Comparison of ENCODE assay signal across 11 mouse cellular contexts in the genomic region with DNA sequence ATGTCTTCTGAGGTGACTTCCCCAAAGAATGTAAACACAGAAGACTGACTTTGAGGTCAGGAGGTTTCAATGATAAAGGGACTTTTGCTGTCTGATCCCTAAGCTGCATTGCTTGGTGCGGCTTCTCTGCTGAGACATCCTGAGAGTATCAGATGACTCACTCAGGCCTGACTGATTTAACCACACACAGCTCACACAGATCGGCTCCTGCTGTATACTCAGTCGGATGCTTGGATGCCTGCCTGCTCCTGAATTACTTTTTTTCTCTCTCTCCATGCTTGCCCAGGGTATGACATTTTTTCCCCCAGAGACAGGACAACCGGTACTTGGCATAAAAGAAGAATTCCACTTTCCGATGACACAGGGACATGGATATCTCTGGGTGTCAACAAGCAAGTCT.
DNase-seq lines count a peak whose midpoint lies in the region; ATAC-seq and TF ChIP-seq lines count a peak whose summit lies in the region.
"Had no signal": no experiment of that assay in that cellular context is flagged by ENCODE, and none has a peak within 500 bp of the region (broad histone marks: within the 10 kb centered on the region; RNA-seq: fewer than 3 reads in every experiment).

No protein-coding gene starts in this region.

- no peaks in the 10 kb centered on the region for H3K36me3 ChIP-seq in spleen, adult 2 months (ENCODE audit: control insufficient read depth, insufficient read depth, low read length)
- H3K36me3 ChIP-seq in forebrain, embryonic 11.5 days (ENCODE audit: control insufficient read depth, insufficient read depth, low read length): no peaks in the 10 kb centered on the region

- DNase-seq in adrenal gland, postnatal 36 days: peak; percentile 8 to 39
- DNase-seq in adrenal gland, adult 8-10 months: no peak
- DNase-seq in spleen, adult 2 months (ENCODE audit: low read depth in 1 of 2, low spot score in 2 of 2): peak in 1 of 2 experiments; percentile 32
- no peak for DNase-seq in spleen, postnatal 10 days (ENCODE audit: low spot score in 2 of 2)
- peak; percentile 10 to 44 for DNase-seq in cerebellum, postnatal 36 days
- DNase-seq in thymus, postnatal 36 days: peak; percentile 7 to 18
- DNase-seq in heart, adult 18-20 months: no peak
- DNase-seq in forebrain, embryonic 11.5 days (ENCODE audit: low spot score): no peak
- DNase-seq: liver, postnatal 0 days had no signal

- H3K9ac ChIP-seq in forebrain, embryonic 11.5 days (ENCODE audit: low read length): no peak overlapping the region
- H3K9ac ChIP-seq: hindbrain, embryonic 14.5 days; liver, postnatal 0 days had no signal

- H3K27me3 ChIP-seq in spleen, adult 2 months (ENCODE audit: control insufficient read depth, insufficient read depth, low read length): no peaks in the 10 kb centered on the region
- no peaks in the 10 kb centered on the region for H3K27me3 ChIP-seq in forebrain, embryonic 11.5 days (ENCODE audit: control insufficient read depth, insufficient read depth, low read length)

- no peaks in the 10 kb centered on the region for H3K9me3 ChIP-seq in forebrain, embryonic 11.5 days (ENCODE audit: control insufficient read depth, low read length)

- no peak for TF ChIP-seq CTCF in spleen, adult 2 months (IDR thresholded peaks at IDR 0.05; ENCODE audit: extremely low read depth, insufficient read depth, insufficient read length, insufficient replicate concordance)

- peaks cover 11% of the 10 kb centered on the region; the same call in 1 of the 2 replicates for H3K4me1 ChIP-seq in spleen, adult 2 months (ENCODE audit: control insufficient read depth, insufficient read depth, insufficient read length)
- H3K4me1 ChIP-seq in forebrain, embryonic 11.5 days (replicated peaks; ENCODE audit: control insufficient read depth, insufficient read depth, low read length): no peaks in the 10 kb centered on the region

- no peak overlapping the region for H3K4me2 ChIP-seq in forebrain, embryonic 11.5 days (ENCODE audit: low read depth, low read length, severe bottlenecking)
- H3K4me2 ChIP-seq: hindbrain, embryonic 14.5 days had no signal

- no peak for ATAC-seq in forebrain, embryonic 11.5 days (replicated peaks; ENCODE audit: low FRiP score)
- ATAC-seq: liver, postnatal 0 days; midbrain, embryonic 16.5 days had no signal

- 55% methylated on average over 5 of the region's 5 CpGs for WGBS in spleen, adult 2 months
- WGBS in forebrain, embryonic 11.5 days: 49% methylated on average over 5 of the region's 5 CpGs

- H3K4me3 ChIP-seq in spleen, adult 2 months (ENCODE audit: extremely low read depth, insufficient read depth, insufficient read length): no peak overlapping the region
- H3K4me3 ChIP-seq in forebrain, embryonic 11.5 days (ENCODE audit: low read depth, low read length): no peak overlapping the region

- H3K27ac ChIP-seq in spleen, adult 2 months (ENCODE audit: insufficient read depth, low read length): peak overlapping the region; percentile 61
- H3K27ac ChIP-seq in forebrain, embryonic 11.5 days (ENCODE audit: low read depth, low read length): no peak overlapping the region
- H3K27ac ChIP-seq: hindbrain, embryonic 14.5 days had no signal

- TF ChIP-seq POLR2A in spleen, adult 2 months (IDR thresholded peaks at IDR 0.05; ENCODE audit: low read depth, low read length): no peak

Comparison
In these comparisons a context has a peak if more than half of its experiments do, and no peak if none do; other contexts are left out.
1. DNase-seq: peak in adrenal gland, postnatal 36 days (2 of 2), cerebellum, postnatal 36 days (2 of 2) and thymus, postnatal 36 days (2 of 2); none in adrenal gland, adult 8-10 months (single experiment), spleen, postnatal 10 days (0 of 2), heart, adult 18-20 months (0 of 2) and forebrain, embryonic 11.5 days (single experiment).